Mouse (Mus musculus): ENCODE data around the gene Itpr3.
A peak's percentile ranks its signal among the peaks of the same experiment; 100 is the strongest.

The Itpr3 gene

GRCm38 (mm10) chr17:27119954-27120353 lies 62.9 kb downstream of the Itpr3 start:
- no peak for DNase-seq (ENCODE audit: low read depth)

- peak; percentile 43 for DNase-seq (ENCODE audit: low read depth)
Observed at GRCm38 (mm10) chr17:27120561-27121024, 63.5 kb downstream of the Itpr3 start.

DNA sequence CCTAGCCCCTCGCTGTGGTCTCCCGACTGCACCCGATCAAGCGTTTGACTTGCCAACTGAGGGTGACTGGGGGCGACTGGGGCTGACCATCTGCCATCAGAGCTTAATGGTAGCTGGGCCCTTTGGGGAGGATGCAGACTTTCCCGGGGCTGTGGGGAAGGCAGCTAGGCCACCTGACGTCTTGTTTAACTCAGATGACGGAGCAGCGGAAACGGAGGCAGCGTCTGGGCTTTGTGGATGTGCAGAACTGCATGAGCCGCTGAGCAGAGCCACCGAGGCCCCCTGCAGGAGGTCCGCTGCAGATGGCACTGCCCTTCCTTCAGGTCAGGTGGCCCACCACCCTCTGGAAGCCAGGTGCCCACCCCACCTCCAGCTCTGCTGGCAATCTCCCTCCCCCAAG lies 64.2 kb downstream of the Itpr3 start:
- DNase-seq (ENCODE audit: low read depth) = no peak

GRCm38 (mm10) chr17:27121781-27122180 lies 64.7 kb downstream of the Itpr3 start:
- no peak for DNase-seq (ENCODE audit: low read depth)

DNA sequence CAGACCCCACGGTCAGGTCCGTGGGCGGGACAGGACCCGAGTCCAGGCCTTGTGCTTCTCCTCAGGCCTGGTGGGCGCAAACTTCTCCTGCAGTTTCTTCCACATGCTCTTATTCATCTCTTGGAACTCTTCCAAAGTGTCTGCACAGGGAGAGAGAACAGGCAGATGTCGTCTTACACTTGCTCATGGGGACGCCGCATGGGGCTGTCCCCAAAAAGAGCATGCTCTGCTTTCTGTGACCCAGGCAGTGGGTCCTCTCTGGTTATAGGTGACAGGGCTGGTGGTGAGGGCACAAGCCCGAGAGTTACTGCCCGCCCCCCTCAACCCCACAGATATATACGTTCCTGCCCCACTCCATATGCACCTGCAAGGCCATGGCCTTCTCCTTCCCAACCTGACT lies 65.6 kb downstream of the Itpr3 start:
- DNase-seq (ENCODE audit: low read depth) = no peak

DNA sequence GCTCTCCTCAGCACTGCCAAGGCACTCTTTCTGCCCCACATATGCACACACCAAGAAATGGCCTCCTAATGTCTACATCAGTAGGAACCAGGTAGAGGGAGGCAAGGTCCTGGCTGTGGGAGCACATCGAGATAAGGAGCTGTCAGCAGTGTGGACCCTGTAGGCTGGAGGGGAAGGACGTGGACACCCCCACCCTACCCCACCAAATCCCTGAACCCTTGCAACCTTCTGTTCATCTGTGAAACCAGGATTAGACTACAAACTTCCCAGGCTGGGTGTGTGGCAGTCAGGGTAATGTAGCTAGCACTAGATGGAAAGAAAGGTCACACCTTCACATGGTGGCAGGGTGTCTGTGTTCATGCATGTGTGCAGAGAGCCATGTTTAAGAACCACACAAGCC lies 66.0 kb downstream of the Itpr3 start:
- no peak for DNase-seq (ENCODE audit: low read depth)

DNA sequence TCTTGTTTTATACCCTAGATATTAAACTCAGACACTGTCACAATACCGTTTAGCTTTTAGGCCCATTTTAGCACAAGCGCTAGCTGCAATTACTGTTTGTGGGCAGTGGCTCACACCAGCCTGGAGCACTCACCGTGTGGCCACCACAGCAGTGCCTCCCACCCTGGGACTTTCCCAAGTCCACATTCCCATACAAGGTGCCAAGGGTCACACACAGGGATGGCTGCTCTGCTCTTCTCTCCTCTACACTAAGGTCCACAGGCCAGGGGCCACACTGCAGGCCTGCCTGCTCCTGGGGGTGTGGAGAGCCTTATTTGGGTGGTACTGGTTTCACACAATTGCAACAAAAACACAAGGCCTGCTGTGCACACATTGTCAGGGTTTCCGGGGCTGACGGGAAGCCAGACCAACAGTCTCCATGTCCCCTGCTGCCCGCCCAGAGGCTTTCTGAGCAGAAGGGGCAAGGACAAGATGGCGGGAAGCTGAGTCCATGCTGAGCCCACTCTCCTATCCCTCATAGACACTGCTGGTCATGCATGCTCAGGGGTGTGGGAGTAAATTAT lies 66.8 kb downstream of the Itpr3 start:
- DNase-seq (ENCODE audit: low read depth) = no peak

DNA sequence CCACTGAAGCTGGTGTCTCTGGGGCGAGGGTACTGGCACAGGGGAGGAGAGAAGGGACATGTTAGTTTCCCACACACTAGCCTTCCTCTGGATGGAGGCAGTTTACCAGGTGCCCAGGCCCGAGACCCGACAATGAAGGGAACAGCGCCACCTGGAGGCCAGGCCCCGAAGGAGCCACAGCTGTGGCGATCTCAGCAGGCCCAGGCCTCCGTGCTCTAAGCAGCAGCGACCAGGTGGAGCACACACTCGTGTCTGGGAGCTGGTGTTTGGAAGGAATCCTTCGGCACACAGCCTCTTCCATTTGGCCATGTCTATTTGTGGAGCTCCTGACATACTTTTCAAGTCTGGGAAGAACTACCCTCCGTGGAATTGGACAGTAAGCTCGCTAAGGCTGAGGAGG lies 68.1 kb downstream of the Itpr3 start:
- peak; percentile 77 for DNase-seq (ENCODE audit: low read depth)

- no peak for DNase-seq (ENCODE audit: low read depth)
Observed at GRCm38 (mm10) chr17:27125669-27126202, 68.6 kb downstream of the Itpr3 start.

GRCm38 (mm10) chr17:27126974-27127373 lies 69.9 kb downstream of the Itpr3 start:
- no peak for DNase-seq (ENCODE audit: low read depth)

DNA sequence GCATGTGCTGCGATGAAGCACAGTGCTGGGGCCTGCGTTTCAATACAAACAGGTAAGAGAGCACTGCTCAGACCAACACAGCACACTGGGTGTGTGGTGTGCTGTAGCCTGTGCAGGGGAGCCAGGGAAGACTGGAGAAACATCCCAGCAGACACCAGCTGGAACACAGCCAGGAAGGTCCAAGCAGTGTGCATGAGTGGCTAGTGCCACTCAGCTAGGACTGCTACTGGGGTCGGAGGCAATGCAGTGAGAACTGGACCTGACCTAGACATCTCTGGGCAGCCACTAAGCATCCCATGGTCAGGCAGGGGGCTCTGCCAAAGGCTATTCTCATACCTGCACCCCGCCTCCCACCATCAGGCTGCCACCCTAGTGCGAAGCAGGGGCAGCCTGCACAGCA lies 71.1 kb downstream of the Itpr3 start:
- no peak for DNase-seq (ENCODE audit: low read depth)

DNA sequence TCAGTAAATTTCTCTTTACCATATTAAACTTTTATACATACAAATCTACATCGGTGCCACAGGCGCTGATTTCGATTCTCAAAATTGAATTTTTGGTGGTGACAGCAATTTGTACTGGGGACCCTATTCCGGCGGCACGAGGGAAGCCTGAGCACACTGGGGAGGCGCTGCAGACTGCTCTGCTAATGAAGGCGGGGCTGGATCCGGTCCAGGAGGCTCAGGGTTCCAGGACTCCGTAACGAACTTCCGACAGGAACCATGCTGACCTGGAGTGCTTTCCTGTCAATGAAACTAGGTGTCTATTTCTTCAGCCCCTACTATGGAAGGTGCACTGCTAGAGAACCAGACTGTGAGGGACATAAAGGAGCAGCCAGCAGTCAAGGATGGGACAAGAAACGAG lies 72.2 kb downstream of the Itpr3 start:
- no peak for DNase-seq (ENCODE audit: low read depth)

DNA sequence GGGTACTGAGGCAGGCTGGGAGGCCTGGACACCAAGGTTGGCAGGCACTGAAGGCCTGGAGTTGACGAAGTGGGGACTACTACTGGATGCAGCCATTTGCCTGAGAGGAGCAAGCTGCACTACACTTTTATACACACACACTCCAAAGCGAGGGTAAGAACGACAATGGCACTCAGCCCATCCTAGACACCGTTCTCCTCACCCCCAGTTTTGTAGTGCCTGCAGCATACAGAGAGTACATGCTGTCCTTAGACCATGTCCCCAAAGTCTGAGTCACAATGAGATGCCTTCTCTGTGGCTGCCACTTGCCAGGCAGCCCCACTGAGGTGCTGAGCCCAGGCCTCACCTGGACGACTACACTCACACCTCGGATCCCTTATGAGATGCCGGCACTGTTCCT lies 72.7 kb downstream of the Itpr3 start:
- no peak for DNase-seq (ENCODE audit: low read depth)

DNA sequence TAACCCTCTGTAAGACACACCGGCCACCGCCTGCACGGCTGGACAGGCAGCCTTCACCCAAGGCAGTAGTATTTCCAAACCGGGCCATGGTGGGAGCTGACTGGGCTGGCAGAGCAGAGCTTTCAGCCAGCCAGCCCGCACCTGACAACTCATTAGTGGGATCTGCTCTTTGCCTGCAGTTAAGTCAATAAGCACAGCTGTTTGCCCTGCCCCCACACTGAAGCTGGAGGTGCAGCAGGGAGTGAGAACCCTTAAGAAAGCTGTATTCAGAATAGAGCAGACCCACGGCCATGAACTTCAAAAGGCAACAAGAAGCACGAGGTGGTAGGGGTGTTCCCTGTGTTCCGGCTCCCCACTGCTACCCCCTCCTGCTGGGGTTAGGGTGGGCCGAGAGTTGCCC lies 73.1 kb downstream of the Itpr3 start:
- no peak for DNase-seq (ENCODE audit: low read depth)

- no peak for DNase-seq (ENCODE audit: low read depth)
Observed at GRCm38 (mm10) chr17:27131240-27131665, 74.1 kb downstream of the Itpr3 start.

DNA sequence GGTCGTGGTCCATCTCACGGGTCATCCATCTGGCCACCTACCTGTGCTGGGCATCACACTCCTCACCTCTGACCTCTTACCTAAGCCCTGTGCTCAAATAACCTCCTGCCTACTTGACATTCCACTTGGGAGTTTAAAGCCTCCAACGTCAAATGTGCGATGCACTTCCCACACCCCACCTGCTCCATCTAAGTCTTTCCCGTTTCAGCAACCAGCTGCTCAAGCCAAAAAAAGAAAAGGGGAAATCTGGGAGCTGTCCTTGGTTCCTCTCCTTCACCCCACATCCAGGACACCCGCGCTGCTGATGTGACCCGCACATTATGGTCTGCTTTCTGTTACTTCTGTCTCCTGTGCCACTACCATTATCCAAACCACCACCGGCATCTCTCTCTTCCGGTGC lies 75.1 kb downstream of the Itpr3 start:
- DNase-seq (ENCODE audit: low read depth) = no peak

DNA sequence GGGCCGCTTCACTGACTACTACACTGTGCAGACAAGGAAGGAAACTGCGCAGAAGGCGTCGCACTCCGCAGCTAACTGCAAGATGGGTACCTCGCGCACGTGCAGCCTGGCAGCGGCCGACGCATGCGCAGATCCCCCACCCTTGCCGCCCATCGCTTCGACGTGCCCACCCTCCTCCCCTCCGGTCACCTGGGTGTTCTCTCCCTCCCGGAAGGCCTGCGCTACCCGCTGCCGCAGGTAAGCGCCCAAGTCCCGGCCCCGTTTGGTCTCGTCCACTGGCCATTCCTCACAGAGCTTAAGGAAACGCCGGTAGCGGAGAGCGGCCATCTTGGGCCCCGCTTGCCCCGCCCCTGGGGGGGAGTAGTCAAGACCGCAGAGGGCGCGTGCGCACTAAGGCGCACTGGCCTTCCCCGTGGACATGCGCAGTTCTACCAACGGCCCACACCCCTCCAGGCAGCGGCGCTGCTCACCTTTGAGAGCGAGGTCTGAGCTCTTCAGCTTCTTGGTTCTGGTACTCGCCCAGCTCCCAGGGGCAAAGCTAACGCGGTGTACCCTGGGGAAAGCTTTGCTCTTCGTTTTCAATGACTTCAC lies 76.5 kb downstream of the Itpr3 start, which contains the start of gene Uqcc2:
Gene Uqcc2, minus strand, starts transcription at position 366 of the 591 bp plus-strand sequence.
- DNase-seq (ENCODE audit: low read depth) = peak; percentile 99

DNA sequence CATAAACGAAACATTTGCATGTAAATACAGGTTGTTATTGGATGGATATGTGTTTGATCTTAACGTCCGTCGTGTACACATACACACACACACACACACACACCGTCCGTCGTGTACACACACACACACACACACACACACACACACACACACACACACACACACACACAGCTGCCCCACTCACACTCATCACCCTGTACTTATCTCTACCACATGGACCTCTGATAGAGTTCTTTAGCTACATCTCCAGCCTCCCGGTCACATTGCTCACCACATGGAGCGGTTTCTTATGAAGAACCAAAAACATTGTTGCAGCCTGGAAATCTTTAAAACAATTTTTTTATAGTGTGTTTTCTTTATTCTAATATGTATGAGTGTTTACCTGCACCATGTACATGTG lies 77.1 kb downstream of the Itpr3 start:
- DNase-seq (ENCODE audit: low read depth) = no peak

GRCm38 (mm10) chr17:27134715-27135114 lies 77.6 kb downstream of the Itpr3 start:
- DNase-seq (ENCODE audit: low read depth) = peak; percentile 19

DNA sequence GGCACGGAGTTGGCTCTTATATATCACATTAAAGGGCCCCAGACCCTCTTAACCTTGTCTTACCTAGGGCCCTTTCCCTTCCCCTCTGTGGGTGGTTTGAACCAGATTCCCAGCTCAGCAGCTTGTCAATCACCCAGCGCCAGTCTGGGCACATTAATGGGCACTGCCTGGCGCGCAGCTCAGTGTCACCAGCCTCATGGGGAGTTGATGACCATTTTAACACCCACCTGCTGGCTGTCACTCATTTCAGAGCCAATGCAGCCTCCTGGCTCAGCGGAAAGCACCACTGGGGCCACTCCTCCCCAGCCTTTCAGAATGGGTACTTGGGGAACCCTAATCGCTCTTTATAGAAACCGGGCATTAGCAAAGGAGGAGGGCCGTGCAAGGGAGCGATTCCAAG lies 81.3 kb downstream of the Itpr3 start:
- DNase-seq (ENCODE audit: low read depth) = no peak

- DNase-seq (ENCODE audit: low read depth) = no peak
Observed at GRCm38 (mm10) chr17:27139304-27139703, 82.2 kb downstream of the Itpr3 start.

GRCm38 (mm10) chr17:27140262-27140661 lies 83.2 kb downstream of the Itpr3 start:
- no peak for DNase-seq (ENCODE audit: low read depth)

- no peak for DNase-seq (ENCODE audit: low read depth)
Observed at GRCm38 (mm10) chr17:27141971-27142450, 84.9 kb downstream of the Itpr3 start.

- DNase-seq (ENCODE audit: low read depth) = no peak
Observed at GRCm38 (mm10) chr17:27144152-27144551, 87.0 kb downstream of the Itpr3 start.
